14 mouse cellular contexts compared by ENCODE assay signal in genomic region chr4:88345065-88345464, GRCm38 (mm10).
"Had no signal": no experiment of that assay in that cellular context is flagged by ENCODE, and none has a peak within 500 bp of the region (broad histone marks: within the 10 kb centered on the region; RNA-seq: fewer than 3 reads in every experiment).

No protein-coding gene starts in this region.

- H3K27ac ChIP-seq: left cerebral cortex, adult 2 months; limb, embryonic 10.5 days; liver, embryonic 15.5 days; stomach, postnatal 0 days had no signal

- H3K4me2 ChIP-seq: liver, embryonic 11.5 days; liver, embryonic 15.5 days had no signal

- H3K27me3 ChIP-seq: liver, embryonic 15.5 days had no signal

- DNase-seq: kidney, adult 11 months; kidney, adult 9 months; kidney, postnatal 10 days; kidney, postnatal 4 days; lung, adult 2 months; lung, postnatal 36 days; thymus, adult 18-20 months; thymus, postnatal 25 days had no signal

- H3K9me3 ChIP-seq: limb, embryonic 10.5 days; liver, embryonic 15.5 days had no signal

- ATAC-seq: lung, postnatal 0 days had no signal

- H3K4me3 ChIP-seq: left cerebral cortex, adult 2 months; limb, embryonic 10.5 days; liver, embryonic 15.5 days had no signal

- H3K4me1 ChIP-seq: limb, embryonic 10.5 days; liver, embryonic 15.5 days had no signal

- H3K9ac ChIP-seq: liver, embryonic 15.5 days had no signal

- H3K36me3 ChIP-seq: limb, embryonic 10.5 days; liver, embryonic 15.5 days had no signal
